Mouse (Mus musculus) olfactory bulb, adult 2 months (tissue): ENCODE data around the gene Trpc7.

ENCODE experiments used
- CTCF ChIP-seq: fragments of 200-500 bp; IDR thresholded peaks from 2 replicates; pipeline ENCODE4 v1.5.1; 2012; ENCODE audit warnings: low read depth, mild to moderate bottlenecking, low read length, moderate library complexity; ENCODE audit not compliant: insufficient read depth
- POLR2A ChIP-seq: fragments of 200-500 bp; IDR thresholded peaks from 2 replicates; pipeline ENCODE4 v1.6.1; 2012; ENCODE audit warnings: mild to moderate bottlenecking, low read depth, low read length, moderate library complexity; ENCODE audit not compliant: insufficient read depth

GRCm38 (mm10) chr13:56911093-56911492, 15.3 kb upstream of the Trpc7 start:
- TF ChIP-seq CTCF (no peak), POLR2A (no peak)
